Mouse (Mus musculus) lung, embryonic 15.5 days (tissue): ENCODE results near the gene Ache. TPM values are rescaled to one million over a fixed set of nuclear protein-coding genes. Genes with fewer than 3 reads are reported as not detected.
"Not testable (repeated sequence)": the region's sequence is repeated elsewhere in the genome, so short reads cannot be mapped to it uniquely, and the experiment has no call there.

Experiments
- ATAC-seq: fragments of 200-750 bp; cut with Nextera tagmentation; 2 replicates; pipeline ENCODE4 v1.8.0; 2017; ENCODE audit warnings: moderate number of reproducible peaks, borderline replicate concordance; ENCODE audit not compliant: low FRiP score, low TSS enrichment; ENCODE audit errors: extremely low read depth
- H3K27ac ChIP-seq: fragments of 300-500 bp; sonication (generic); 2 replicates; pipeline ENCODE4 v1.5.1; 2015; ENCODE audit warnings: moderate library complexity, mild to moderate bottlenecking, inconsistent platforms
- H3K27me3 ChIP-seq: fragments of 300-500 bp; sonication (generic); 2 replicates; pipeline ENCODE4 v1.6.1; 2015; ENCODE audit warnings: inconsistent platforms
- H3K36me3 ChIP-seq: fragments of 300-500 bp; sonication (generic); 2 replicates; pipeline ENCODE4 v1.6.1; 2015; ENCODE audit warnings: inconsistent platforms
- H3K4me1 ChIP-seq: fragments of 300-500 bp; sonication (generic); 2 replicates; pipeline ENCODE4 v1.6.1; 2015; ENCODE audit warnings: inconsistent platforms
- H3K4me2 ChIP-seq: fragments of 300-500 bp; sonication (generic); 2 replicates; pipeline ENCODE4 v1.6.1; 2015; ENCODE audit warnings: inconsistent platforms, mild to moderate bottlenecking, moderate library complexity
- H3K4me3 ChIP-seq: fragments of 300-500 bp; sonication (generic); 2 replicates; pipeline ENCODE4 v1.5.1; 2015; ENCODE audit warnings: mild to moderate bottlenecking, inconsistent platforms
- H3K9ac ChIP-seq: fragments of 300-500 bp; sonication (generic); 2 replicates; pipeline ENCODE4 v1.6.1; 2015; ENCODE audit warnings: inconsistent platforms
- H3K9me3 ChIP-seq: fragments of 300-500 bp; sonication (generic); 2 replicates; pipeline ENCODE4 v1.6.1; 2016; ENCODE audit warnings: inconsistent platforms
- whole genome bisulfite sequencing: fragments of 180-500 bp; shearing (Covaris S2); methylation state at CpG from one replicate; pipeline ENCODE4 v1.1.7; 2015; 5-methylcytosine and 5-hydroxymethylcytosine counted together
- polyA plus RNA-seq: library from polyadenylated mRNA; unstranded; fragments of >200 nt; fragmentation: Nextera tagmentation; extraction: Ambion mirVana; gene quantifications from 2 replicates; pipeline ENCODE4 v1.2.1, GENCODE M21; 2015

Ache gene
- 1.8 and 3.9 TPM in 2 replicates for polyA plus RNA-seq

- Histone ChIP-seq H3K4me2 (peak within 1 kb of the TSS; percentile 78), H3K36me3 (no peaks in the 10 kb centered on the region), H3K9me3 (no peaks in the 10 kb centered on the region), H3K9ac (peak within 1 kb of the TSS; percentile 31; the same call in 1 of the 2 replicates), H3K27me3 (peaks cover 44% of the 10 kb centered on the region), H3K27ac (no peak within 1 kb of the TSS), H3K4me3 (peak within 1 kb of the TSS; percentile 38), H3K4me1 (peaks cover 25% of the 10 kb centered on the region)
- 3% methylated on average over 40 of the region's 40 CpGs for WGBS
- ATAC-seq = peak; percentile 39; the same call in 1 of the 2 replicates
Observed at GRCm38 (mm10) chr5:137287032-137287952, at the start of gene Ache. Gene Ache (plus strand): TSS chr5:137287519.

- Histone ChIP-seq H3K4me2 (no peak overlapping the region), H3K36me3 (no peaks in the 10 kb centered on the region), H3K4me1 (no peaks in the 10 kb centered on the region), H3K27me3 (no peaks in the 10 kb centered on the region), H3K9me3 (no peaks in the 10 kb centered on the region), H3K4me3 (no peak overlapping the region), H3K9ac (no peak overlapping the region), H3K27ac (no peak overlapping the region)
- WGBS = 70% methylated on average over 14 of the region's 14 CpGs
- no peak for ATAC-seq
Observed at GRCm38 (mm10) chr5:137263897-137264720, 23.2 kb upstream of the Ache start.

GRCm38 (mm10) chr5:137264787-137265186 lies 22.5 kb upstream of the Ache start:
- WGBS = 85% methylated on average over 11 of the region's 11 CpGs
- Histone ChIP-seq H3K9ac (no peak overlapping the region), H3K27ac (no peak overlapping the region), H3K4me3 (no peak overlapping the region), H3K4me2 (no peak overlapping the region), H3K36me3 (no peaks in the 10 kb centered on the region), H3K9me3 (no peaks in the 10 kb centered on the region), H3K27me3 (no peaks in the 10 kb centered on the region), H3K4me1 (no peaks in the 10 kb centered on the region)
- no peak for ATAC-seq

GRCm38 (mm10) chr5:137268131-137268910 lies 19.0 kb upstream of the Ache start:
- peak overlapping the region; percentile 3; the same call in 1 of the 2 replicates for H3K4me3 ChIP-seq
- H3K27me3 ChIP-seq = no peaks in the 10 kb centered on the region
- no peak overlapping the region for H3K27ac ChIP-seq
- WGBS = 20% methylated on average over 14 of the region's 18 CpGs
- H3K4me2 ChIP-seq = peak overlapping the region; percentile 22; the same call in 1 of the 2 replicates
- H3K4me1 ChIP-seq = no peaks in the 10 kb centered on the region
- no peak for ATAC-seq
- no peaks in the 10 kb centered on the region for H3K9me3 ChIP-seq
- no peak overlapping the region for H3K9ac ChIP-seq
- no peaks in the 10 kb centered on the region for H3K36me3 ChIP-seq

GRCm38 (mm10) chr5:137277360-137278342 lies 9.7 kb upstream of the Ache start:
- 41% methylated on average over 18 of the region's 18 CpGs for WGBS
- H3K9me3 ChIP-seq = no peaks in the 10 kb centered on the region
- H3K27me3 ChIP-seq = no peaks in the 10 kb centered on the region
- no peak overlapping the region for H3K4me3 ChIP-seq
- ATAC-seq = no peak
- no peak overlapping the region for H3K27ac ChIP-seq
- H3K4me1 ChIP-seq = no peaks in the 10 kb centered on the region
- no peaks in the 10 kb centered on the region for H3K36me3 ChIP-seq
- no peak overlapping the region for H3K4me2 ChIP-seq
- no peak overlapping the region for H3K9ac ChIP-seq

GRCm38 (mm10) chr5:137284411-137284810 lies 2.9 kb upstream of the Ache start:
- not testable (repeated sequence) for H3K4me2 ChIP-seq, H3K9me3 ChIP-seq, H3K9ac ChIP-seq, H3K27ac ChIP-seq, ATAC-seq, H3K36me3 ChIP-seq, H3K4me3 ChIP-seq
- Histone ChIP-seq H3K4me1 (peaks cover 24% of the 10 kb centered on the region), H3K27me3 (peaks cover 28% of the 10 kb centered on the region)
- 79% methylated on average over 5 of the region's 6 CpGs for WGBS

- no peak for ATAC-seq
- no peaks in the 10 kb centered on the region for H3K36me3 ChIP-seq
- peaks cover 25% of the 10 kb centered on the region for H3K4me1 ChIP-seq
- H3K9ac ChIP-seq = no peak overlapping the region
- H3K9me3 ChIP-seq = no peaks in the 10 kb centered on the region
- H3K4me3 ChIP-seq = no peak overlapping the region
- H3K27me3 ChIP-seq = peaks cover 34% of the 10 kb centered on the region
- no peak overlapping the region for H3K4me2 ChIP-seq
- H3K27ac ChIP-seq = no peak overlapping the region
- 61% methylated on average over 5 of the region's 5 CpGs for WGBS
Observed at GRCm38 (mm10) chr5:137285045-137285444, 2.3 kb upstream of the Ache start.

- Histone ChIP-seq H3K9ac (no peak overlapping the region), H3K4me1 (peaks cover 25% of the 10 kb centered on the region), H3K27me3 (peaks cover 40% of the 10 kb centered on the region), H3K27ac (no peak overlapping the region), H3K9me3 (no peaks in the 10 kb centered on the region), H3K4me2 (no peak overlapping the region), H3K36me3 (no peaks in the 10 kb centered on the region), H3K4me3 (no peak overlapping the region)
- ATAC-seq = no peak
- WGBS = 24% methylated on average over 7 of the region's 7 CpGs
Observed at GRCm38 (mm10) chr5:137285986-137286385, 1.3 kb upstream of the Ache start.

- WGBS = 1% methylated on average over 16 of the region's 16 CpGs
- H3K9ac ChIP-seq = 0 out of 2 replicates have a peak overlapping the region, but pooled peaks have one; percentile 4
Observed at GRCm38 (mm10) chr5:137286655-137287031, 676 bp upstream of the Ache start.

GRCm38 (mm10) chr5:137287953-137288743 lies 829 bp downstream of the Ache start:
- Histone ChIP-seq H3K9me3 (no peaks in the 10 kb centered on the region), H3K4me1 (peaks cover 29% of the 10 kb centered on the region), H3K4me3 (peak overlapping the region; percentile 38), H3K4me2 (peak overlapping the region; percentile 78), H3K9ac (peak overlapping the region; percentile 31; the same call in 1 of the 2 replicates), H3K27me3 (peaks cover 44% of the 10 kb centered on the region), H3K36me3 (no peaks in the 10 kb centered on the region), H3K27ac (no peak overlapping the region)
- under 1% methylated on average over 54 of the region's 65 CpGs for WGBS
- ATAC-seq = no peak

More at GRCm38 (mm10) chr5:137286655-137287031, 676 bp upstream of the Ache start:
- Histone ChIP-seq H3K4me2 (peak overlapping the region; percentile 78), H3K4me1 (peaks cover 25% of the 10 kb centered on the region), H3K4me3 (peak overlapping the region; percentile 38), H3K9me3 (no peaks in the 10 kb centered on the region), H3K36me3 (no peaks in the 10 kb centered on the region), H3K27me3 (peaks cover 44% of the 10 kb centered on the region), H3K27ac (no peak overlapping the region)
- ATAC-seq = peak; percentile 33; the same call in 1 of the 2 replicates
